Mouse (Mus musculus): ENCODE data around the gene Cops9.

DNA sequence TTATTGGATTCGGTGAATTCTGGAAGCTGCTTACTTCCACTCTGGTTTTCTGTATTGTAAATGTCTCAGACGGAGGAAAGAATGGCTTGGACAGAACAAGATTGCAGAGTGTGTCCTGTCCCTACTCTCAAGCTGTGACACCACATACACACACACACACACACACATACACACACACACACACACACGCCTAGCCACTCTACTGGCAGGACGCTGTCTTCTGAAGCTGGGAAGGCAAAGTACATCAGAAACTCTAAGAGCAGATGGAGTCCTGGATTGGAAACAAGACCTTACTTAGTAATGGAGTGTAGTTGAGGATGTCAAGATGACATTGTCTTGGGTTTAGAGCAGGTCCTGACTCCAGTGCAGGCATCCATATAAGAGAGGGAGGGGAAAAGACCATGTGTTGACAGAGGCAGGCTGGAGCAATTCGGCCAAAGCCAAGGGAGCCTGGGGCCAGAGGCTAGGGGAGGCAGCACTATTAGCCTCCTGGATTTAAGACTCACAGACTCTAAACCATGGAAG, 31.5 kb upstream of the Cops9 start:
- TF ChIP-seq CTCF (IDR thresholded peaks at IDR 0.05; ENCODE audit: borderline replicate concordance, control insufficient read depth, extremely low read depth, insufficient read depth, low read length, poor library complexity) (no peak), POLR2A (IDR thresholded peaks at IDR 0.05; ENCODE audit: control insufficient read depth, extremely low read depth, insufficient read depth, low read length, poor library complexity) (no peak)

All from thymus, adult 2 months (tissue).